Mouse (Mus musculus) cerebellum, adult 2 months (tissue): ENCODE results near the gene Sel1l3.

Experiments
- CTCF ChIP-seq: fragments of 200-500 bp; IDR thresholded peaks from 2 replicates; pipeline ENCODE4 v1.5.1; 2011; ENCODE audit warnings: low read depth, mild to moderate bottlenecking, control low read depth, low read length, moderate library complexity, borderline replicate concordance; ENCODE audit not compliant: insufficient read depth
- POLR2A ChIP-seq: fragments of 200-500 bp; IDR thresholded peaks from 2 replicates; pipeline ENCODE4 v1.6.1; 2011; ENCODE audit warnings: low read length, control low read depth, borderline replicate concordance; ENCODE audit not compliant: insufficient read depth

DNA sequence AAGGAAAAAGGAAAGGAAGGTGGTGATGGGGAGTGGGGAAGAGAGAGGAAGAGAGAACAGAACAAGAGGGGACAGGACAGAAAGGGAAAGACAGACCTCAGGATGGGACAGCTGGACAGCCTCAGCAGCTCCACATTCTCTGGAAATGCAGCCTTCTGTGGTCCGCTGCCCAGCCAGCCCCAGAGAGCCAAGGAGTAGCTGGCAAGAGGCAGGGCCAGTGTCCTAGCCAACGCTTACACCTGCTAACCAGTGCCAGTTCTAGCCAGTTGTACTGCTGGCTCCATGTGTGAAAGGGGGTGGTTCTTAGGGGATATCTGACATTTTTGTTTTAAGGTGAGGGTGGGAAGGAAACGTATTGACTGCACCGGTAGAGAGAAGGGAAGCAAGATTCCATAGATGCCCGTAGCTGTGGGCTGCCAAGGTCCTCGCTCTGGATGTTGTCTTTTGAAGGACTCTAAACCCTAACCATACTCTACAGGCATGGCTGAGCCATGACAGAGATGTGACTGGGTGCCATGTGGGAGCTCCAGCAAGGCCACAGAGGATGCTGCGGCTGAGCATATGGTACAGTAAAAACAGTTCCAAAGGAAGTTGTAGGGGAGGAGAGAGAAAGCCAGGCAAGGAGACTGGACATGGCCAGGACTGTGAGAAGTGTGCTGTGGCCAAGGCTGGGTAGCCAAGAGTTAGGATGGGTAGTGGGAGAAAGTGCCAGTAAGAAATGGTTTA lies 64.6 kb downstream of the Sel1l3 start:
- TF ChIP-seq POLR2A (no peak), CTCF (no peak)
